Mouse (Mus musculus): ENCODE measurements around the gene Plxna1.

The Plxna1 gene

GRCm38 (mm10) chr6:89328634-89329033, 33.8 kb downstream of the Plxna1 start:
- DNase-seq (ENCODE audit: low read depth): no peak

- no peak for DNase-seq (ENCODE audit: low read depth)
Measured at GRCm38 (mm10) chr6:89327746-89328491, 34.5 kb downstream of the Plxna1 start.

- no peak for DNase-seq (ENCODE audit: low read depth)
Measured at GRCm38 (mm10) chr6:89324842-89325241, 37.6 kb downstream of the Plxna1 start.

- no peak for DNase-seq (ENCODE audit: low read depth)
Measured at GRCm38 (mm10) chr6:89315263-89315662, 47.2 kb downstream of the Plxna1 start.

GRCm38 (mm10) chr6:89311518-89311917, 50.9 kb downstream of the Plxna1 start:
- DNase-seq (ENCODE audit: low read depth): no peak

GRCm38 (mm10) chr6:89310236-89310635, 52.2 kb downstream of the Plxna1 start:
- no peak for DNase-seq (ENCODE audit: low read depth)

GRCm38 (mm10) chr6:89308213-89308973, 54.0 kb downstream of the Plxna1 start:
- DNase-seq (ENCODE audit: low read depth): no peak

GRCm38 (mm10) chr6:89304375-89305058, 57.9 kb downstream of the Plxna1 start:
- no peak for DNase-seq (ENCODE audit: low read depth)

- DNase-seq (ENCODE audit: low read depth): no peak
Measured at GRCm38 (mm10) chr6:89299818-89300217, 62.6 kb downstream of the Plxna1 start.

- DNase-seq (ENCODE audit: low read depth): no peak
Measured at GRCm38 (mm10) chr6:89296909-89297695, 65.3 kb downstream of the Plxna1 start.

GRCm38 (mm10) chr6:89296001-89296709, 66.3 kb downstream of the Plxna1 start:
- DNase-seq (ENCODE audit: low read depth): no peak

GRCm38 (mm10) chr6:89294621-89295020, 67.8 kb downstream of the Plxna1 start:
- DNase-seq (ENCODE audit: low read depth): no peak

- no peak for DNase-seq (ENCODE audit: low read depth)
Measured at GRCm38 (mm10) chr6:89291494-89291893, 70.9 kb downstream of the Plxna1 start.

- peak; percentile 57 for DNase-seq (ENCODE audit: low read depth)
Measured at GRCm38 (mm10) chr6:89288156-89288555, 74.3 kb downstream of the Plxna1 start.

- DNase-seq (ENCODE audit: low read depth): peak; percentile 74
Measured at GRCm38 (mm10) chr6:89286700-89287428, 75.6 kb downstream of the Plxna1 start.

GRCm38 (mm10) chr6:89286286-89286655, 76.1 kb downstream of the Plxna1 start:
- DNase-seq (ENCODE audit: low read depth): peak; percentile 5

GRCm38 (mm10) chr6:89285561-89286285, 76.7 kb downstream of the Plxna1 start:
- no peak for DNase-seq (ENCODE audit: low read depth)

GRCm38 (mm10) chr6:89285116-89285515, 77.3 kb downstream of the Plxna1 start:
- DNase-seq (ENCODE audit: low read depth): no peak

GRCm38 (mm10) chr6:89283095-89283494, 79.3 kb downstream of the Plxna1 start:
- no peak for DNase-seq (ENCODE audit: low read depth)

- no peak for DNase-seq (ENCODE audit: low read depth)
Measured at GRCm38 (mm10) chr6:89282626-89283025, 79.8 kb downstream of the Plxna1 start.
